8 mouse cellular contexts compared by ENCODE assay signal in genomic region chr1:21166762-21167161, GRCm38 (mm10). TPM values are rescaled to one million over a fixed set of nuclear protein-coding genes. Genes with fewer than 3 reads are reported as not detected.
DNase-seq lines count a peak whose midpoint lies in the region; ATAC-seq and TF ChIP-seq lines count a peak whose summit lies in the region.

No protein-coding gene starts in this region.

- peak overlapping the region; percentile 47; the same call in 1 of the 2 replicates for H3K9ac ChIP-seq in embryonic facial prominence, embryonic 14.5 days (ENCODE audit: low read depth, low read length)
- H3K9ac ChIP-seq in intestine, embryonic 16.5 days (ENCODE audit: low read depth, low read length), result peak overlapping the region; percentile 57
- 0 out of 2 replicates have a peak overlapping the region, but pooled peaks have one; percentile 30 for H3K9ac ChIP-seq in neural tube, embryonic 12.5 days

- H3K4me2 ChIP-seq in embryonic facial prominence, embryonic 14.5 days (ENCODE audit: low read depth, low read length), result peak overlapping the region; percentile 58
- peak overlapping the region; percentile 63 for H3K4me2 ChIP-seq in intestine, embryonic 16.5 days (ENCODE audit: low read depth, low read length)
- H3K4me2 ChIP-seq in neural tube, embryonic 12.5 days (replicated peaks), result peak overlapping the region; percentile 70

- peak overlapping the region; percentile 53 for H3K4me3 ChIP-seq in layer of hippocampus, adult 2 months
- H3K4me3 ChIP-seq in embryonic facial prominence, embryonic 14.5 days (ENCODE audit: low read depth, low read length), result peak overlapping the region; percentile 34
- peak overlapping the region; percentile 46 for H3K4me3 ChIP-seq in intestine, embryonic 16.5 days (ENCODE audit: low read length)
- peak overlapping the region; percentile 31 for H3K4me3 ChIP-seq in neural tube, embryonic 12.5 days

- 57% methylated on average over 4 of the region's 4 CpGs for WGBS in embryonic facial prominence, embryonic 14.5 days
- WGBS in intestine, embryonic 16.5 days, result 54% methylated on average over 4 of the region's 4 CpGs
- 83% methylated on average over 4 of the region's 4 CpGs for WGBS in neural tube, embryonic 12.5 days

- no peaks in the 10 kb centered on the region for H3K9me3 ChIP-seq in embryonic facial prominence, embryonic 14.5 days (ENCODE audit: control insufficient read depth, low read length)
- no peaks in the 10 kb centered on the region for H3K9me3 ChIP-seq in intestine, embryonic 16.5 days (ENCODE audit: control insufficient read depth, low read length)
- no peaks in the 10 kb centered on the region for H3K9me3 ChIP-seq in neural tube, embryonic 12.5 days

- no peaks in the 10 kb centered on the region for H3K27me3 ChIP-seq in embryonic facial prominence, embryonic 14.5 days (replicated peaks; ENCODE audit: control insufficient read depth, insufficient read depth, low read length)
- no peaks in the 10 kb centered on the region for H3K27me3 ChIP-seq in intestine, embryonic 16.5 days (replicated peaks; ENCODE audit: control insufficient read depth, insufficient read depth, low read length)
- no peaks in the 10 kb centered on the region for H3K27me3 ChIP-seq in neural tube, embryonic 12.5 days (replicated peaks)

- H3K27ac ChIP-seq in layer of hippocampus, adult 2 months, result peak overlapping the region; percentile 75
- H3K27ac ChIP-seq in embryonic facial prominence, embryonic 14.5 days (replicated peaks; ENCODE audit: low read depth, low read length), result no peak overlapping the region
- no peak overlapping the region for H3K27ac ChIP-seq in intestine, embryonic 16.5 days (ENCODE audit: low read length)
- H3K27ac ChIP-seq in neural tube, embryonic 12.5 days, result no peak overlapping the region

- no peaks in the 10 kb centered on the region for H3K36me3 ChIP-seq in embryonic facial prominence, embryonic 14.5 days (ENCODE audit: control insufficient read depth, insufficient read depth, low read length)
- no peaks in the 10 kb centered on the region for H3K36me3 ChIP-seq in intestine, embryonic 16.5 days (ENCODE audit: control insufficient read depth, insufficient read depth, low read length)
- H3K36me3 ChIP-seq in neural tube, embryonic 12.5 days, result no peaks in the 10 kb centered on the region

- DNase-seq in layer of hippocampus, adult 2 months (ENCODE audit: low spot score in 2 of 2), result no peak
- no peak for DNase-seq in layer of hippocampus, adult 9-10 months (ENCODE audit: low spot score)
- no peak for DNase-seq in embryonic facial prominence, embryonic 14.5 days (ENCODE audit: low spot score)
- DNase-seq in adrenal gland, adult 8-10 months, result no peak
- no peak for DNase-seq in adrenal gland, postnatal 10 days
- no peak for DNase-seq in urinary bladder, postnatal 25 days (ENCODE audit: low spot score)

- no peaks in the 10 kb centered on the region for H3K4me1 ChIP-seq in embryonic facial prominence, embryonic 14.5 days (ENCODE audit: control insufficient read depth, insufficient read depth, low read length)
- no peaks in the 10 kb centered on the region for H3K4me1 ChIP-seq in intestine, embryonic 16.5 days (ENCODE audit: control insufficient read depth, insufficient read depth, low read length)
- H3K4me1 ChIP-seq in neural tube, embryonic 12.5 days, result peaks cover 8% of the 10 kb centered on the region; the same call in 1 of the 2 replicates

- no peak for TF ChIP-seq CTCF in layer of hippocampus, adult 2 months (conservative IDR thresholded peaks at IDR 0.05)

- 0 out of 2 replicates have a peak, but pooled peaks have one; percentile 31 for ATAC-seq in embryonic facial prominence, embryonic 14.5 days (ENCODE audit: low read depth)
- peak; percentile 68 for ATAC-seq in intestine, embryonic 16.5 days
- peak; percentile 57 for ATAC-seq in neural tube, embryonic 12.5 days (ENCODE audit: low FRiP score, low read depth)

RNA-seq across cellular contexts. Expression of gene Tmem14a, which starts 51.6 kb away (rescaled TPM):
- total RNA-seq in layer of hippocampus, adult 2 months (2021), result 10 to 100 TPM; 21.9 to 28.9 TPM
- 11.5 and 12.2 TPM in 2 replicates for polyA plus RNA-seq in embryonic facial prominence, embryonic 14.5 days (2014; fragmentation: Nextera tagmentation; extraction: Ambion mirVana)
- 12.8 and 14.1 TPM in 2 replicates for polyA plus RNA-seq in intestine, embryonic 16.5 days (2015; fragmentation: Nextera tagmentation; extraction: Ambion mirVana)
- 13.4 and 13.9 TPM in 2 replicates for polyA plus RNA-seq in neural tube, embryonic 12.5 days (2016; fragmentation: Nextera tagmentation; extraction: Ambion mirVana)
- 10 to 100 TPM in 1 of 4 experiments, 1 to 10 TPM in 3; 6.4 to 10.6 (median 9.1) TPM for total RNA-seq in adrenal gland, adult 8-10 months (2022)
- 1 to 10 TPM; 4.5 to 4.8 TPM for total RNA-seq in adrenal gland, postnatal 10 days (2021)
